Mouse (Mus musculus): ENCODE data around the gene Rdh11. TPM values are rescaled to one million over a fixed set of nuclear protein-coding genes. Genes with fewer than 3 reads are reported as not detected.
"Not testable (repeated sequence)": the region's sequence is repeated elsewhere in the genome, so short reads cannot be mapped to it uniquely, and the experiment has no call there.

Rdh11 gene
- polyA plus RNA-seq (2012; rRNA removed), result 15.5 and 30.2 TPM in 2 replicates

DNA sequence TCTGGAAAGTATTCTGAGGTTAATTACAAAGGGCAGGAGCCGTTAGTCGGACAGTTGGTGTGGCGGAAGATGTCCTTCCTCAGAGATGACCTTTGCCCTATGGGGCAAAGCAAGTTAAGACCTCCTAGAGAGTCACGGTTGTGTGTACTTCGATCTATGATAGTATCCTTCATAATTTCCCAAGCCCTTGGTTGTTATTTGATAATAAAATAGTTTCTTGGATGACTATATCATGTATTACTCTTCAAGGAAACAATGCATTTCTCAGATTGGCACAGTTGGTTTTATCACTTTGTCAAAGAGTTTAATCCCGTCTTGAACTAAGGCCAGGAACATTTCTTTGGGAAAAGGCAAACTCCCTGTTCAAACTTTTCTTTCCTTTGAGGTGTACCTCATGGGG lies at the start of gene Rdh11:
TSS of gene Rdh11 (minus strand) at position 101 of the 400 bp plus-strand sequence.
- no peak for DNase-seq (ENCODE audit: low read depth, low spot score)
- WGBS, result 51% methylated on average over 6 of the region's 6 CpGs

- 87% methylated on average over 11 of the region's 11 CpGs for WGBS
- DNase-seq (ENCODE audit: low read depth, low spot score), result no peak
Measured at GRCm38 (mm10) chr12:79235485-79236080, 43.5 kb upstream of the Rdh11 start.

- 28% methylated on average over 5 of the region's 5 CpGs for WGBS
- no peak for DNase-seq (ENCODE audit: low read depth, low spot score)
Measured at GRCm38 (mm10) chr12:79217511-79217910, 25.4 kb upstream of the Rdh11 start.

DNA sequence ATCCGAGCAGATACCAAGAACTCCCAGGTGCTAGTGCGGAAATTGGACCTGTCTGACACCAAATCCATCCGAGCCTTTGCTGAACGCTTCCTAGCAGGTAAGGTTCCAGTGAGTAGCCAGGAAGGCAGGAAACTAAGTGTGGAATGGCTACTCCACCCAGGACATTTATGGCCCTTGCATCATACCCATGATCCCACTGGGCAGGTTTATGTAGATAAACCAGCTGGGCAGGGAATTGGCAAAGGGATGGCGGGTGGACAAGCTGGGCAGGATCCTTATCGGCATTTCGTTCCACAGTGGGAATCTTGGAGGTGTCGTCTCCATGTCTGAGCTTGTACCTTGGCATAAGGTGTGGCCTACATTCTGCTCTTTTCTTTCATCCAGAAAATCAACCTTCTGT lies 19.4 kb upstream of the Rdh11 start:
- peak; percentile 68 for DNase-seq (ENCODE audit: low read depth, low spot score)
- WGBS, result 30% methylated on average over 8 of the region's 8 CpGs

- 8% methylated on average over 13 of the region's 13 CpGs for WGBS
- no peak for DNase-seq (ENCODE audit: low read depth, low spot score)
Measured at GRCm38 (mm10) chr12:79208703-79209464, 16.8 kb upstream of the Rdh11 start, which contains the start of gene Rdh12. Gene Rdh12, plus strand, starts transcription at chr12:79208914.

DNA sequence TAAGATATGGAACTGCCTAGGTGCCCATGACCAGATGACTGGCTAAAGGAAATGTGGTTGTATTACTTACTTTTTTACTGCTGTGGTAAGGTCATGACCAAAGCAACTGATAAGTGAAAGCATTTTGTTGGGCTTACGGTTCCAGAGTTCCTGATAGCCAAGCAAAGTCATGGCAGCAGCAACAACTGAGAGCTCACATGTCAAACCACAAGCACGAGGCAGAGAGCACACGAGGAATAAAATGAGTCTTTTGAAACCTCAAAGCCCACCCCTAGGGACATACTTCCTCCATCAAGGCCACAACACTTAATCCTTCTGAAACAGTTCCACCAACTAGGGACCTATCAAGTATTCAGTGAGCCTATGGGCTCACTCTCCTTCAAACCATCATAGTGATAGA lies 9.8 kb upstream of the Rdh11 start:
- no peak for DNase-seq (ENCODE audit: low read depth, low spot score)
- 73% methylated on average over 3 of the region's 3 CpGs for WGBS

GRCm38 (mm10) chr12:79197105-79197504 lies 5.0 kb upstream of the Rdh11 start:
- WGBS, result 38% methylated on average over 5 of the region's 5 CpGs
- no peak for DNase-seq (ENCODE audit: low read depth, low spot score)

GRCm38 (mm10) chr12:79193441-79193840 lies 1.3 kb upstream of the Rdh11 start:
- WGBS, result 1% methylated on average over 3 of the region's 3 CpGs
- peak; percentile 63 for DNase-seq (ENCODE audit: low read depth, low spot score)

DNA sequence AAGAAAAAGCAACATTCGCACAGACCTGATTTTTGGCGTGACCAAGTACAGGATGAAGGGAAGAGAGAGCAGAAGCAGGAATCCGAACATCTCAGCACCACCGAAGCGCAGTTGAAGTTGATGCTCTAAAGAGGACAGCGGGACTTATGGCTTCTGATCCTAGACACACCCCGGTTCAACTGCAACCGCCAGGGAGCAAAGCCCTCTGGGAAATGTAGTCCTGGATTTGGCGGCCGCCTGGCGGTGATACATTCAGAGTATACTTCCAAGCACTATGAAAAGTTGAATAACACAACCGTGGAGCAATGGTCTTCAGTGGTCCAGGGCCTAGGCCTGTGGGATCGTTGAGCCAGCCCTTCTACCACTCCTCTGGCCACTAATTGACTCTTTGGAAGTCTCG lies 392 bp downstream of the Rdh11 start:
- peak; percentile 60 for DNase-seq (ENCODE audit: low read depth, low spot score)
- 5% methylated on average over 14 of the region's 14 CpGs for WGBS

GRCm38 (mm10) chr12:79190931-79191673 lies 991 bp downstream of the Rdh11 start:
- peak; percentile 53 for DNase-seq (ENCODE audit: low read depth, low spot score)
- WGBS, result under 1% methylated on average over 18 of the region's 18 CpGs

DNA sequence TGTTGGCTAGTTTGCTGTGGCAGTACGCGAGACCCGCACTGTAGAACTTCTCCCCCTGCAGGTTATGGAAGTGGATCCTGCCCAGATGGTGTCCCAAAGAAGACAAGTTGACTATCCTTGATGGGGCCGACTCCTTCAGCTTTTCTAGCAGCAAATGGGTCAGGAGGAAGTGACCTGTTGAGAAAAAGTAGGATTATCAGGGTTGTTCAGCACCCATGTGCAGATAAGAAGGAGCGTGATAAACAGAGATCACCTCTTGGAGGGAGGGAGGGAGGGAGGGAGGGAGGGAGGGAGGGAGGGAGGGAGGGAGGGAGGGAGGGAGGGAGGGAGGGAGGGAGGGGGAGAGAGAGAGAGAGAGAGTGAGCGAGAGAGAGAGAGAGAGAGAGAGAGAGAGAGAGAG lies 6.9 kb downstream of the Rdh11 start:
- WGBS, result 84% methylated on average over 5 of the region's 6 CpGs
- DNase-seq (ENCODE audit: low read depth, low spot score), result not testable (repeated sequence)

GRCm38 (mm10) chr12:79175998-79176397 lies 16.1 kb downstream of the Rdh11 start:
- no peak for DNase-seq (ENCODE audit: low read depth, low spot score)
- 94% methylated on average over 5 of the region's 5 CpGs for WGBS

- DNase-seq (ENCODE audit: low read depth, low spot score), result no peak
- WGBS, result 28% methylated on average over 5 of the region's 5 CpGs
Measured at GRCm38 (mm10) chr12:79173721-79174120, 18.4 kb downstream of the Rdh11 start.

DNA sequence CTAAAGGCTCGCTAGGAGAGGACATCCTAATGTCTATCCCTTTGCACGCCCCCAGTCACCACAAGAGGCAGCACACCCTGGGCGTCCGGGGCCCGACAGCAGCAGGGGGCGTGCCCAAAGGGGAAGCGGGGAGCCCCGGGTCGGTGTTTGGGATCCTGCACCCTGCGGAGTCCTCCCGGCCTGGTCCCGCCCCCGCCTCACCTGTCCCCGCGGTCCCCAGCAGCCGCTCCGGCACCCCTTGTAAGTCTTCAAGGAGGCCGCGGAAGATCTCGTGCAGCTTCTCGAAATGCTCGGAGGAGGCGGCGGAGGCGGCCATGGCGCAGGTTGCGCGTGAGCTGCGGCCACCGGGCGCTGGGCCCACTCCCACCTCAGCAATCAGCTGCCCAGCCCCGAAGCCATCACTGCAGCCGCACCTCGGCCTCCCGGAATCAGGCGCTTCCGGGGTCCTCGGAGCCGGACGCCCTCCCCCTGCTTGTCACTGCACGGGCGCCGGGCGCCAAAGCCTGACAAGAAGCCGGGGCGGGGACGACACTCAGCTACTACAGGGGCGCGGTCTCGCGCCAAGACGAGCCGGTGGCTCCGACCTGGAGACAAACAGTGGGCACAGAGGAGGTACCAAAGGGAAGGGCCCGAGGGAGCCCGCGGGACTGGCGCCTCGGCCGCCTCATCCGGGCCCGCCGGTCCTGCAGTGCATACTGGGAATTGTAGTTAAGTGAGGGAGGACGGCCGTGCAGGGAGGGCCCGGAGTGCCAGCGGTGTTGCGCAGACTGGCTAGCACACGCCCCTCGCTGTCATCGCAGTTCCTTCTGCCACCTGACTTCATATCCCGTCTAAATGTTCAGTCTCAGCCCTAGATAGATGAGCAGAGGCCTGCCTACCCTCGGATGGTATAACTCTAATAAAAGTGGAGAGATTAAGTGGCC lies 19.8 kb downstream of the Rdh11 start, which contains the start of gene Vti1b:
TSS of gene Vti1b (minus strand) at position 649 of the 923 bp plus-strand sequence.
- peak; percentile 65 for DNase-seq (ENCODE audit: low read depth, low spot score)
- 1% methylated on average over 73 of the region's 73 CpGs for WGBS

GRCm38 (mm10) chr12:79171269-79171995 lies 20.7 kb downstream of the Rdh11 start:
- 10% methylated on average over 12 of the region's 12 CpGs for WGBS

GRCm38 (mm10) chr12:79170421-79170820 lies 21.7 kb downstream of the Rdh11 start:
- WGBS, result 59% methylated on average over 3 of the region's 3 CpGs
- DNase-seq (ENCODE audit: low read depth, low spot score), result no peak

More at GRCm38 (mm10) chr12:79171269-79171995, 20.7 kb downstream of the Rdh11 start:
- DNase-seq (ENCODE audit: low read depth, low spot score), result no peak

DNA sequence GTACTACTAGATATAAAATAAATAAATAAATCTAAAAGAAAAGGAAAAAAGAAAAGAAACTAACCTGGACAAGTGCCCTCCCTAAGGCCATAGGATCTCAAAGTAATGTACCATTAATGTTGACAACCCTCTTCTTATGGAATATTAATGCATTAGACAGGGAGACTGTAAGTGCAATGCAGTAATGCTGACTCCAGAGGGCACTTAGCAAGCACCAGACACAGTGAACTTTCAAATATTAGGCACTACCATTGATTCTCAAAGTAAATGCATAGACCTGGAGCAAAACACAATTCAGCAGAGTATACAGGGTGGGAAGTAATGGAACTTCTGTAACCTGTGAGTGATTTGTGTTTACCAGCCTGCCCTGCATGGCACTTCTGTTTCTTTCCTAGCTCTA lies 22.9 kb downstream of the Rdh11 start:
- no peak for DNase-seq (ENCODE audit: low read depth, low spot score)

- DNase-seq (ENCODE audit: low read depth, low spot score), result no peak
- 96% methylated on average over 3 of the region's 3 CpGs for WGBS
Measured at GRCm38 (mm10) chr12:79162876-79163275, 29.2 kb downstream of the Rdh11 start.

DNA sequence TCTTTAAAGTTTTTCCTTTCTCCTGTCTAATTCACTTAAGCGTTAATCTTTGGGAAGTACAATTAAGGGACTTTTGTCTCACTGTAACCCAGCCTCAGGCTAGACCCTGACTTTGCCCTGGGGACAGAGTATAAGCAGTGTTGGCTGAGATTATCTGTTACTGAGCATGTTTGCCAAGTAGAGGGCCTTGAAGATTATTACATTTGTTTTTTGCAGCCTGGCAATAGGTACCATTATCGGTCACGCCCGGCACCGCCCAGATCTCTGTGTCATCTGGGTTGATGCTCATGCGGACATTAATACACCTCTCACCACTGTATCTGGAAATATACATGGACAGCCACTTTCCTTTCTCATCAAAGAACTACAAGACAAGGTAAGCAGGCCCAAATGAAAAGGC lies 42.4 kb downstream of the Rdh11 start:
- 83% methylated on average over 6 of the region's 6 CpGs for WGBS
- DNase-seq (ENCODE audit: low read depth, low spot score), result no peak

Measured in large intestine, adult 2 months (tissue).